Mouse (Mus musculus): ENCODE measurements around the gene Nufip2.
"Not testable (repeated sequence)": the region's sequence is repeated elsewhere in the genome, so short reads cannot be mapped to it uniquely, and the experiment has no call there.

DNA sequence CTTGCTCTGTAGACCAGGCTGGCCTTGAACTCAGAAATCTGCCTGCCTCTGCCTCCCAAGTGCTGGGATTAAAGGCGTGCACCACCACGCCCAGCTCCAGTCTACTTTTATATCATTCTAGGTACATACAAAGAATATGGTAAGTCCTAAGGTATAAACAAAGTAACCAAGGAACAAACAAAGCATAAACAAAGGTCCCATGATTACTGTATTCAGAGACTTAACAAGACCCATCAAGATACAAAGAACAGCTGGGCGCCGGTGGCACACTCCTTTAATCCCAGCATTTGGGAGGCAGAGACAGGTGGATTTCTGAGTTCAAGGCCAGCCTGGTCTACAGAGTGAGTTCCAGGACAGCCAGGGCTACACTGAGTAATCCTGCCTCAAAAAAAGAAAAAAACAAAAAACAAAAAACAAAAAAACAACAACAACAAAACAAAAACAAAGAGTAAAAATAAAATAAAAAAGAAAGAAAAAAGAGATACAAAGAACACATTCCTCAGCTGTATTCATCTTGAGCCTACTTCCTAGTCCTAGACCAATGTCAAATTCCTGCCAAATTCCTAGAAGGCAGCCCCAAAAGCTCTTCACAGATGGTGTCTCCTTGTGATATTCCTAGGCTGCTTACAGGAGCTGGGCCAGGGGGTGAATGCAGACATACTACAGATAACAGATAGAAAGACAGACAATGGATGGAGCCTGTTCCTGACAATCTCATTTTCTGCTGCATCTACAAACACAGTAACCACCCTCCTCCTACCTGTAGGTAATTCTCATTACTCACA lies 32.4 kb upstream of the Nufip2 start:
- TF ChIP-seq CTCF, EP300 (IDR thresholded peaks at IDR 0.05; ENCODE audit: low read depth): not testable (repeated sequence)

All from liver, embryonic 14.5 days (tissue).